Mouse (Mus musculus): Measurements from ENCODE around the gene Slain1.

DNA sequence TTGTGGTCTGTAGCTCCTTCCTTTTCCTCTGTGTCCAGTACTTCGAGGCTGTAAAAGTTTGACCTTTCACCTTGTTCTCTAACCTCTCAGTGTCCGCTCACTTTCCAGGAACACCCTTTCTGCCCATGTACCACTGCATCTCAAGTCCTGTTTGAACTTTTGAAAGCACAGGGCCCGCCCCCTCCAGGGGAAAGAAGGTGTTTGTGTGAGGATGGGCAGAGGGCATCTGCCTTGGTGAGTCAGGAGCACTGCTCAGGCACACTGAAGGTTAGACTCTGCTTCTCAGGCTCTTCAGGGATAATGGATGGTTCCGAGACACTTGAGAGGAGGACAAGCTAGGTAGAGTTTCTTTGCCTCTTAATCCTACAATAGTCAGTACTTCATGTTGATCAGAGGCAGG lies 7.8 kb downstream of the Slain1 start:
- no peak for TF ChIP-seq POLR2A (IDR thresholded peaks at IDR 0.05; ENCODE audit: control insufficient read depth, extremely low read depth, insufficient read depth, low read length, poor library complexity)
- TF ChIP-seq CTCF (IDR thresholded peaks at IDR 0.05; ENCODE audit: borderline replicate concordance, control insufficient read depth, extremely low read depth, insufficient read depth, low read length, poor library complexity) = no peak

All from thymus, adult 2 months (tissue).